Mouse (Mus musculus): Measurements from ENCODE around the gene Ercc6l2. TPM values are rescaled to one million over a fixed set of nuclear protein-coding genes. Genes with fewer than 3 reads are reported as not detected.
A peak's percentile ranks its signal among the peaks of the same experiment; 100 is the strongest.

Gene Ercc6l2
- polyA plus RNA-seq, 1 experiment = 2.0 TPM

DNA sequence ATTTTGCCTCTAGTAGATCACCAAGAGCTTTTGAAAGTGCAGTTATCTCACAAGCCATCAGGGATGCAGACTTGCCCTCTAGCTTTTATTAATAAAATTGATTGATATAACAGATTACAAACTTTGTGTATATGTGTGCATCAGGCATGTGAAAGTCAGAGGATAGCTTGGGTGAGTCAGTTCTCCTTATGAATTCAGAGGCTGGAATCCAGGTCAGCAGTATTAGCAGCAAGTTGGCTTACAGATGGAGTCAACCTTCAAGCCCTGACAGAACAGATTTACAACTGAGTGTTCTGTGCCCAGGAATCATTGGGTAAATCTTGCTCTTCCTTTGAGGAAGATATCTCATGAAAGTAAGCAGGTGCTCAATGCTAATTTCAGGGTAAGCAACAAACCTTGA, 891 bp downstream of the Ercc6l2 start:
- TF ChIP-seq POLR2A (IDR thresholded peaks at IDR 0.05; ENCODE audit: low read depth, low read length) (no peak), CTCF (IDR thresholded peaks at IDR 0.05; ENCODE audit: extremely low read depth, insufficient read depth, insufficient read length, insufficient replicate concordance) (no peak)
- Histone ChIP-seq H3K4me1 (ENCODE audit: control insufficient read depth, insufficient read depth, insufficient read length) (peaks cover 2% of the 10 kb centered on the region; the same call in 1 of the 2 replicates), H3K27ac (ENCODE audit: insufficient read depth, low read length) (no peak overlapping the region), H3K36me3 (ENCODE audit: control insufficient read depth, insufficient read depth, low read length) (no peaks in the 10 kb centered on the region), H3K4me3 (ENCODE audit: extremely low read depth, insufficient read depth, insufficient read length) (peak overlapping the region; percentile 71; the same call in 1 of the 2 replicates), H3K27me3 (ENCODE audit: control insufficient read depth, insufficient read depth, low read length) (no peaks in the 10 kb centered on the region)
- no peak for DNase-seq (ENCODE audit: low read depth in 1 of 2, low spot score in 2 of 2)

DNA sequence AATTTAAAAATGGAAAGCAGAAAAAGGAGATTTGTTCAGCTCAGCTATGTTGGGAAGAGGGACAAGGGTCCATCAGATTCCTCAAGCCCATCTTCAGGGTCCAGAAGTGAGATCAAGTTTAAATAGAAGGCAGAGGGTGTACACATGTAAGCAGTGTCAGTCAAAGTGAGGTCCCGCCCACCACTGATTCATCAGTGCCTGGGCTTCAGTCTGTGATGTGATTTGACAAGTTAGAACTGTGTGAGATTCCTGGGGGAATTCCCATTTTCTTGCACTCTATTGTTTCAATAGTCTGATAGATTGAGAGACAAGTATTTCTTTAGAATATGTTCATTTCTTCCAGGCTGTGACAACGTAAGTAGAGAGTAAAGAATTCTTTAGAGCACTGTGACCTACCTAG, 30.7 kb downstream of the Ercc6l2 start:
- Histone ChIP-seq H3K4me3 (ENCODE audit: extremely low read depth, insufficient read depth, insufficient read length) (no peak overlapping the region), H3K27me3 (ENCODE audit: control insufficient read depth, insufficient read depth, low read length) (no peaks in the 10 kb centered on the region), H3K4me1 (ENCODE audit: control insufficient read depth, insufficient read depth, insufficient read length) (no peaks in the 10 kb centered on the region), H3K27ac (ENCODE audit: insufficient read depth, low read length) (no peak overlapping the region), H3K36me3 (ENCODE audit: control insufficient read depth, insufficient read depth, low read length) (peaks cover 9% of the 10 kb centered on the region)
- TF ChIP-seq CTCF (IDR thresholded peaks at IDR 0.05; ENCODE audit: extremely low read depth, insufficient read depth, insufficient read length, insufficient replicate concordance) = no peak
- TF ChIP-seq POLR2A (IDR thresholded peaks at IDR 0.05; ENCODE audit: low read depth, low read length) = no peak
- WGBS = 90% methylated on average over 2 of the region's 2 CpGs
- no peak for DNase-seq (ENCODE audit: low read depth in 1 of 2, low spot score in 2 of 2)

DNA sequence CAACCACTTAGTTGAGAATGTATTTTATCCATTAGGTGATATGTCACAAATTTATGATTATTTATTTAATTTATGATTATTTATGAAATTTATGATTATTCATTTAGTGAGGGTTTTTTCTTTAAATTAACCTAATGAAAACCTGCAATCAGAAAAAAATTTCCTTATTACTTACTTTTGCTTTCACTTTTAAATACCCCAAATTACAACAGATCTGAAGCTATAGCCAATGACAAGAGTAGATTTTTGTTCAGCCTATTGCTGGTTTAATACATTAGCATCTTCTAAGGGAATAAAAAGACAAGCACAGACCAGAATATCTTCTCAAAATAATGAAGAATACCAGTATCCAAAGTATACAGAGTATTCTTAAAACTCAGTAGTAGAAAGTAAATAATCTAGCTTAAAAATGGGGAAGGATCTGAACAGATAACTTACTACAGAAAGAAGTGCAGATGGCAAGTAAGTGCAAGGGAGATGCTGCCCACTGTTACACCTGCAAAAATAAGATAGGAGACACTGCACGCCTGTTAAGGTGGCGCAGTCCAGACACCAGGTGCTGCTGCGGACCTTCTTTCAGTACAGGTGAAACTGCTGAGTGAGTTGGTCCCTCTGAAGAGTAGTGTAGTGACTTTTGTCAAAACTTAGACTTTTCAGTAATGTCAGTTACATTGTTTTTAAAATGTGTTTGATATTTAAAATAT, 35.4 kb downstream of the Ercc6l2 start:
- 86% methylated on average over 3 of the region's 3 CpGs for WGBS
- H3K27ac ChIP-seq (ENCODE audit: insufficient read depth, low read length) = no peak overlapping the region
- no peak overlapping the region for H3K4me3 ChIP-seq (ENCODE audit: extremely low read depth, insufficient read depth, insufficient read length)
- peaks cover 10% of the 10 kb centered on the region for H3K36me3 ChIP-seq (ENCODE audit: control insufficient read depth, insufficient read depth, low read length)
- TF ChIP-seq POLR2A (IDR thresholded peaks at IDR 0.05; ENCODE audit: low read depth, low read length) = no peak
- no peak for TF ChIP-seq CTCF (IDR thresholded peaks at IDR 0.05; ENCODE audit: extremely low read depth, insufficient read depth, insufficient read length, insufficient replicate concordance)
- H3K4me1 ChIP-seq (ENCODE audit: control insufficient read depth, insufficient read depth, insufficient read length) = no peaks in the 10 kb centered on the region
- DNase-seq (ENCODE audit: low read depth in 1 of 2, low spot score in 2 of 2) = no peak
- H3K27me3 ChIP-seq (ENCODE audit: control insufficient read depth, insufficient read depth, low read length) = no peaks in the 10 kb centered on the region

DNA sequence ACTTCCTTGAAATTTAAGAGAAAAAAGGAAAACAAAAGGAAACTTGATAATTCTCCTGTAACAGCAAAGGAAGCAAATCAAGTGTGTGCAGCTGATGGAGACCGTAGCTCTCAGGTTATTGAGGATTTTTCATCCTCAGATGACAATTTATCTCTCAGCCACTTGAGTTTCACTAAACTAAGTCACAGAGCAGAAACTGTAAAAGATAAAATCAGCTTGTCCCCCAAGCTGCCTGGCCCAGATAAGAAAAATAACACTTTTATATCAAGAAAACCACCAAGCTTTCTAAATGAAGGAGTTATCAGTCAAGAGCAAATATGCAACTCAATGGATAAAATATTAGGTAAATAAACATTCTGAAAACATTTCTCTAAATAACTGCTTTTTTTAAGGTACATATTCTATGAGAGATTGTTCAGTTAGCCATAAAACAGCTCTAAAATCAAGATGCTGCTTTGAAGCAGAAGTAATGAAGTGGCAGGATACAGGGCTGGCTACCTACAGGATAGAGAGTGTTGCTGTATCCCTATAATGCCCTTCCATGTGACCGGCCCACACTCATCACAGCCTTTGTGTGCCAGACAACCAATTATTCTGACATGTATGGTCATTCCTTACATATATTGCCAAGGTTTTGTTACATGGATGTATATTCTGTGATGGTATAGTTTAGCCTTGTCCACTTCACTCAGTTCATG, 57.7 kb downstream of the Ercc6l2 start:
- Histone ChIP-seq H3K4me1 (ENCODE audit: control insufficient read depth, insufficient read depth, insufficient read length) (no peaks in the 10 kb centered on the region), H3K36me3 (ENCODE audit: control insufficient read depth, insufficient read depth, low read length) (peaks cover 6% of the 10 kb centered on the region), H3K4me3 (ENCODE audit: extremely low read depth, insufficient read depth, insufficient read length) (no peak overlapping the region), H3K27ac (ENCODE audit: insufficient read depth, low read length) (no peak overlapping the region), H3K27me3 (ENCODE audit: control insufficient read depth, insufficient read depth, low read length) (no peaks in the 10 kb centered on the region)
- WGBS = 87% methylated on average over 2 of the region's 2 CpGs
- no peak for DNase-seq (ENCODE audit: low read depth in 1 of 2, low spot score in 2 of 2)
- TF ChIP-seq CTCF (IDR thresholded peaks at IDR 0.05; ENCODE audit: extremely low read depth, insufficient read depth, insufficient read length, insufficient replicate concordance) (no peak), POLR2A (IDR thresholded peaks at IDR 0.05; ENCODE audit: low read depth, low read length) (no peak)

DNA sequence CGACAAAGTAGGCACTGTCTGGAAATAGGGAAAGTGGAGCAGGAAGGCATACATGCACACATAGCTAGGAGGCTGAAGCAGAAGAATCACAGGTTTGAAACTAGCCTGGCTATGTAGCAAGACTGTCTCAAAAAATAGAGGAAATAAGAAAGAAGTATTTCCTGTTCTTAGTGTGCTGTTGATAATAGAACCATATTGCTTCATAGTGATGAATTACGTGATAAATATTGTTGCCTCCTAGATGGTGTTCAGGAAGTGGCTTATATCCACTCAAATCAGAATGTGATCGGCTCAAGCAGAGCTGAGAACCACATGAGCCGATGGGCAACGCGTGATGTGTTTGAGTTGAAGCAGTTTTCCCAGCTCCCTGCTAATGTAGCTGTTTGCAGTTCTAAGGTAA, 62.1 kb downstream of the Ercc6l2 start:
- TF ChIP-seq CTCF (IDR thresholded peaks at IDR 0.05; ENCODE audit: extremely low read depth, insufficient read depth, insufficient read length, insufficient replicate concordance) (no peak), POLR2A (IDR thresholded peaks at IDR 0.05; ENCODE audit: low read depth, low read length) (no peak)
- no peak for DNase-seq (ENCODE audit: low read depth in 1 of 2, low spot score in 2 of 2)
- H3K36me3 ChIP-seq (ENCODE audit: control insufficient read depth, insufficient read depth, low read length) = peaks cover 2% of the 10 kb centered on the region
- no peaks in the 10 kb centered on the region for H3K4me1 ChIP-seq (ENCODE audit: control insufficient read depth, insufficient read depth, insufficient read length)
- 82% methylated on average over 6 of the region's 6 CpGs for WGBS
- no peak overlapping the region for H3K4me3 ChIP-seq (ENCODE audit: extremely low read depth, insufficient read depth, insufficient read length)
- H3K27ac ChIP-seq (ENCODE audit: insufficient read depth, low read length) = no peak overlapping the region
- H3K27me3 ChIP-seq (ENCODE audit: control insufficient read depth, insufficient read depth, low read length) = no peaks in the 10 kb centered on the region

DNA sequence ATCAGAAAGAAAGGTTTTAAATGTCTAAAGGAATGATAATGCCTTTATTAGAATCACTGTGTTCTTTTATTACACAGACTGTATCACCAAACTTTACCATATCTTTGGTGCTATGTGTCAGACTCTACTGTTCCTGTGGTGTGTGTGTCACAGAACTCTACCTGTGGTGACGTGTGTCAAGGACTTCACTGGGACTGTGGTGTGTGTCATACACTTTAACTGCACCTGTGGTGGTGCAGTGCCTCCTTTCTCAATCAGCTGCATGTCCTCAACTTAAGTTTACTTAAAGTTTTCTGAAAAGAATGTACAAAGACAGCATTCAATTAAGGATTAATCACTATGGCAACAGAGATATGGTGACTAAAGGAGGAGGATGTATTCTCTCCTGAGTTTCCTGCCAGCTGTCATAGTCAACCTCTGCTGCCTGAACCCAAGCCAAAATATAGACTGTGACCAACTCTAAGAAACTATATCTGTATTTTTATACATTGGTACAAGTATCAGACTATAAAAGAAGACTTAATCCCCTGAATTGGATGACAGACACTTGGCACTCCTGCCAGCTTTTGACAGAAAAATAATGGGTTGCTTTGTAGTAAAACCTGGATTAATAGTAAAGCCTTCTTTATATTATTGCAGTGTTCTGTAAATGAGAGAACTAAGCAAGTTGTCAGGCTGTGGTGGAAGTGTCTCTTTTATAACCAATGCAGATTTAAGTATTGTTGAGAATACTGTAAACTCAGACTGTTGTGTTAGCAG, 64.2 kb downstream of the Ercc6l2 start:
- DNase-seq (ENCODE audit: low read depth in 1 of 2, low spot score in 2 of 2) = no peak
- TF ChIP-seq CTCF (IDR thresholded peaks at IDR 0.05; ENCODE audit: extremely low read depth, insufficient read depth, insufficient read length, insufficient replicate concordance) (no peak), POLR2A (IDR thresholded peaks at IDR 0.05; ENCODE audit: low read depth, low read length) (no peak)
- Histone ChIP-seq H3K4me3 (ENCODE audit: extremely low read depth, insufficient read depth, insufficient read length) (no peak overlapping the region), H3K27ac (ENCODE audit: insufficient read depth, low read length) (no peak overlapping the region), H3K27me3 (ENCODE audit: control insufficient read depth, insufficient read depth, low read length) (no peaks in the 10 kb centered on the region), H3K36me3 (ENCODE audit: control insufficient read depth, insufficient read depth, low read length) (no peaks in the 10 kb centered on the region; the same call in 1 of the 2 replicates), H3K4me1 (ENCODE audit: control insufficient read depth, insufficient read depth, insufficient read length) (no peaks in the 10 kb centered on the region)
- WGBS = 90% methylated on average over 1 of the region's 1 CpGs

All from spleen, adult 2 months (tissue).